Mouse (Mus musculus): ENCODE measurements around the gene E2f7.

Gene E2f7

DNA sequence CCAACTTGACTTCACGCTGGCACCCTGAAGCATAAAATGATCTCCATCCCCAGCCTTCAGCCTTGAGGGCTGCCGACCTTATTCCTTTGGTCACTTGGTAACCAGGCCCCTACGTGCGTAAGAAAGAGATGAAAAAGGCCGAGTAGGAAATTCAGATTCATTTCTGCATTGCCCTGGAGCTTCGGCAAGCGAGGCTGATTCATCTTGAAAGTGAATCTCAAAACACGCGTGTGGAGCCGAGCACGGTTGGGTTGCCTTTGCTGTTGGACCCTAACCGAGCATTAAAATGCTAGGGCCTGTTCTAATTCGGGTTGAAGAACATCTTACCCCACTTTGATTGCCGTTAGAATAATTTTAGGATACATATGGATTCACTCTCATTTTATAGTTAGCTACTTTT is 28.6 kb downstream of the E2f7 start:
- no peak for DNase-seq (ENCODE audit: low spot score)

DNA sequence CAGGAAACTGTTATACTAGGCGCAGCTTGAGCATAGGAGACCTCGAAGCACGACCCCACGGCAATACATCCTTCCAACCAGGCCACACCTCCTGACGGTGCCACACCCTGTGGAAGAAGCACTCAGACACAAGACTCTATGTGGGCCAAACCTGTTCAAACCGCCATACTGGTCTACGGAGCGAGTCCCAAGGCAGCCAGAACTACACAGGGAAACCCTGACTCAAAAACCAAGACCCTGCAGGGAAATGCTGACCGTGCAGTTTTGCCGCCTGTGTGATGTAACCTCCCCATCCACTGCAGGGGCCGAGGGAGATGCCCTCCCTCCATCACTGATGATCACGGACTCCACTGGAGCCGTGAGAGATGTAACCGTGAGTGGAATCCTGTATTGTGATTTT is 36.5 kb downstream of the E2f7 start:
- no peak for DNase-seq (ENCODE audit: low spot score)

DNA sequence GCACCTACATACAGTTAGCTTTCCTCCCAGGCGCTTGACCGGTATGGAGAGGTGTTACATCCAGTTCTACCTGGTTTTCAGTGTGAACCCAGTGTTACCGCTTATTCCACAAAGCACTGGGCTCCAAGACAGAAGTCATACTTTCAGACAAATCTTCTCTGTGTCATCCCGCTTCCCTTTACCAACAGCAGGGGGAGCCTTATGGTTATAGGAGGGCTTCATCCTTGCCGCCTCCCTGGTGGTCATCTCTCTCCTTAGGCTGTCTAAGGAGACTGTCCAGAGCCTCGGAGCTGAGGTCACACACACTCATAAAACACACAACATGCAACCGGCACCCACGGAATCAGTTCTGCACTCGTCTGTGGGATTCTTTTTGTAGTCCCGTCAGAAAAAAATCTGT is 37.4 kb downstream of the E2f7 start:
- DNase-seq (ENCODE audit: low spot score): peak; percentile 53

DNA sequence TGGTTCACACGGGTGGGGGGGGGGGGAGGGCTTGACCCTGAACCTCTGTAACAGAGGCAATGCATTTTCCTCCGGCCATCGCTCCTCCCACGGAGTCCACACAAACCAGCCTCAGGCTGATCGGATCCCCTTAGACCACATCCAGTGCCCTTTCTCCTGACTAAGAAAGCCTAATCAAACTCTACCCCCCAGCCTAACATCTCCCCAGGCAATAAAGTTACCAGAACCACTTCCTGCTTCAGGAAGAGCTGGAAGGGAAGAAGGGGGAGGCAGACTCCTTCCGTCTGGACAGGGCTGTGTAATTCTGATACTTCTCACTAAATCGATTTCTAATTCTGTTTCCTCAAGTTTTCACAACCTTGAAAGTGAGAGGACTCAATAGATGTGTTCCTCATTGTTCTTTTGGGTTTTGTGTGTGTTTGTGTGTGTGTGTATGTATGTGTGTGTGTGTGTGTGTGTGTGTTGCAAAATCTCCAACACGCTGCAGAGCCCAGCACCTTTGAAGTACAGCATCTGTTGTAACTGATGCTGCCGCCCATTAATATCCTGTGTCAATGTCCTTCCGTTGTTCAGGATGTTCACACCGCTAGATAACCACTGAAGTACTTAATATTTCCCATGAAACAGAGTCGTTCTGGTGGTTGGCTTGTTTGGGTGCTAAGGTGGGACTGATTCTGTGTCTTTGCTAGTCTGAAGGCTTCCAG is 43.0 kb downstream of the E2f7 start:
- no peak for DNase-seq (ENCODE audit: low spot score)

DNA sequence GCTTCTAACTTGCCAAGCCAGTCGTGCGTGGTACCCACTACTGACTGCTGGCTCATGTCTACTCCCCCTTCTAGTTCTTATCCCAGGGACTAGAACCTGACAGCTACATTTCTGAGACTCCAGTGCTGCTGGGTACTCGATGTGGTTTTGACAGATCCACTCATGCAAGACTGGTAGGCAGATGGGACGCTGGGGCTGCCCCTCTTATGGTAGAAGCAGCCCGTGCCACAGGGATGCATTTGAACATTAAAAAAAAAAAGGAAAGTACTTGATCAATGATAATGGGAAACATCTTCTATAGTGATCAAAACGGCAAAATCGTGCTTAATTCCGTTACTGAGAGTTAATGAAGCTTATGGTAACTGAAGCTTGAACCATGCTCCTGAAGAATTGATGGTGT is 44.4 kb downstream of the E2f7 start:
- no peak for DNase-seq (ENCODE audit: low spot score)

DNA sequence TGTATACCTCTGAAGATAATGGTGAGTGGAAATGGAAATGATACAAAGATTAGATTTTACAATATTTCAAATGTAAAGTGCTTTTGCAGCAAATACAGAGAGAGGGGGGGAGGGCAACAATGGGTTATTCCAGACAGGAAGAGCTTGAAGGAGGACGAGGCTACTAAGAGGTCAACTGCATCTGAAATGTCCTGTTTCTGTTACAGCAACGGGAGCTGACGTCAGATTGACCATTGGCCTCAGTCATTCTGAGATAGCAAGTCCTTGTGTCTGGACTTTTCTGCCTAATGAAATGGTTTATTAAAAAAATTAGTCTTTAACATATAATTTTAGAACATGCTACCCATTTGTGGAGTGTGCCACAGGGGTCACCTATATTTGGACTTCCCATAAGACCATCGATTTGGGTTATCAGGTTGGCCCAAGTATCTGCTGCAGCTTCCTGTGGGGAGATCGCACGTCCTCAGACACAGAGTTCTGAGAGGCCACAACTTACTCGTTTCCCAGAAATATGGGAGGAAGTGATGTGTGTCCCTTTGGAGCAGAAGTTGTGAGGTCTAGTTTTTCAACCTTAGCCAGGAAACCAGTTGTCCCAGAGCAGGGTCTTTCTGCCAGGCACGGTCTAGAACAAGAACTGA is 48.0 kb downstream of the E2f7 start:
- no peak for DNase-seq (ENCODE audit: low spot score)

DNA sequence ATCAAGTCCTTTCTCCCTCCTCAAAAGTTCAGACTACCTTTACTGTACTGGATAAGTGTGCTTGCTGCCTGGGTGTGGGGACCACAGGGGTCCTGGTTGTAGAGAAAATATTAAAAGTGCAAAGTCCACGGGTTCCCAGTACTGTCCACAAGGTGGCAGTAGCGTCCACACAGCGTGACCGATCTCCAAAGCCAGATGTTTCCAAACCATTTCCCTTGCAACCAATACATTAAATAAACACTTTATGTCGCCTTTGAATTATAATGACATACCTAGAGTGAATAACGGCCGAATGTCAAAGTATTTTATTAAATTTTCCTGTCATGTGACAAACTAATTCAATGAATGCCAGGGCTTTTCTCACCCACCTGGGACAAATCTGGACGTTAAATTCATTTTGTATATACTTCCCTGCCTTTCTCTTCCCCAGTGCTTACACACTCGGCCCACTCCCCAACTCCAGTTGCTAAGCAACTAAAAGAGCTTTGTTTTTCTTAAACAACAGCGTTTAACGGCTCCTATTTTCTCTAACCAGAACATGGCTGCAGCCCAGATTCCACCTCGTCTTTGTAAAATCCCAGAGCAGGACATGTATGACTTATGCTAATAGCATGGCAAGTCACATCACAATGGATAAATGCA is 49.4 kb downstream of the E2f7 start:
- peak; percentile 84 for DNase-seq (ENCODE audit: low spot score)

DNA sequence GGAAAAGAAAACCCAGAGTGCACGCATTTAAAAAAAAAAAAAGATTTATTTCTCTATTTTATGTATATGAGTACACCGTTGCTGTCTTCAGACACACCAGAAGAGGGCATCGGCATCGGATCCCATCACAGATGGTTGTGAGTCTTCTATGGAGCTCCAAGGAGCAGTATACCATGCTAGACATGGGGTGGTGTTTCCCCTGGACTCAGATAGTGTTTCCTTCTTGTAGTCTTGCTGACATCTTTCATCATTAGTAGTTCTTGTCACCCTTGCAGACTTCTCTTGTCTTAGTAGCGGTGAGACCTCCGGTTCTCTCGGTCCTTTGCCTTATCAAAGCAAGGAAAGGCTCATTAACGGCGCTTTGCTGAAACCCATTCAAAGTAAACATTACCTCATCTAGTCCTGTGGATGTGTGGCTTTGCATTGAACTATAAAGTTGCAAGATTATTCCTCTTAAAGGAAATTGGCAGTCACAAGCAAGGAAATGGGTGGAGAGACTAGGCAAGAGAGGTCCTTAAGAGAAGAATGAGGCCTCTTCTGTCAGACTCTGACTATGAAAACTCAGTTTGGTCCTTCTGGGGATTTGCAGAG is 50.1 kb downstream of the E2f7 start:
- DNase-seq (ENCODE audit: low spot score): no peak

DNA sequence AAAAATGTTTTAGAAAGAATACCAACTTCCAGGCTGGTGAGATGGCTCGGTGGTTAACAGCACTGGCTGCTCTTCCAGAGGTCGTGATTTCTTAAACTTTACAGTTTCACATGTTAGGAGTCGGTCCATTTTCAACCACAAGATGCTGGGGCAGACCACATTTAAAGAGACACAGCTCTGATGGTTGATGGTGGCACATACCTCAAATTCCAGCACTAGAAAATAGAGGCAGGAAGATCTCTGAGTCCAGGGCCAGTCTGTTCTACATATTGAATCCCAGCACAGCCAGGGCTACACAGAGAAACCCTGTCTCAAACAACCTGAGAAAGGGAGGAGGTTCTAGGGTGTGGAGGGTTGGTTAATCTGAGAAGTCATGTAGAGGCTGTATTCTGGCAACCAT is 56.1 kb downstream of the E2f7 start:
- no peak for DNase-seq (ENCODE audit: low spot score)

DNA sequence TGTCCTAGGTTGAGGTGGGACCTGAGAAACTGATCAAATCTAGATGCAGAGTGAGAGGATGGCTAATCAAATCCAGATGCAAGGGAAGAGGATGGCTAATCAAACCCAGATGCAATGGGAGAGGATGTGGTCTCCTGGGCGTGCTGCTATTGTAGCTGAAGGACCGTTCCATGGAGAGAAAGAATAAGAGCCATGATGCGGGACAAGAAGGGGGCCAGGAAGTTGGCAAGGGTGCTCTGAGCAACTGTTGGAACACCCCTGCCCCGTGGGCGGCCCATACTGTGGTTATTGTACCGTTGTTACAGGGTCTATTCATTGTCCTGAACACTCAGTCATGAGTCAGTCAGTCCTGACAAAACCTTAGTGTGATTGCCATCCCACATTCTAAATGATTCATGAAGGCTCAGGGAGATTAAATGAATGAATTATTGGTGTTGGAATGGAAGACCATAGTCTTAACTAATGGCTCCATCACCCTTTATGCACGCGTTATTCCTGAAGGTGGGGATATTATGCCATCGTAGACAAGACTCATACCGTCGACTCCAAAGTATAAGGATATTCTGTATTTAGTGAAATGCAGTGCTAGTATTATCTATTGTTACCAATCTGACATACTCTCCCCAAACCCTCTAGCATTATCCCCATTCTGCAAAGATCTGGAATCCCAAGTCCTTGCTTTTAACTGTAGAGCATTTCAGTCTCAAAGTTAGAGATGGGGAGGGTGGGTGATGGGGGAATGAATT is 59.2 kb downstream of the E2f7 start:
- peak; percentile 51 for DNase-seq (ENCODE audit: low spot score)

DNA sequence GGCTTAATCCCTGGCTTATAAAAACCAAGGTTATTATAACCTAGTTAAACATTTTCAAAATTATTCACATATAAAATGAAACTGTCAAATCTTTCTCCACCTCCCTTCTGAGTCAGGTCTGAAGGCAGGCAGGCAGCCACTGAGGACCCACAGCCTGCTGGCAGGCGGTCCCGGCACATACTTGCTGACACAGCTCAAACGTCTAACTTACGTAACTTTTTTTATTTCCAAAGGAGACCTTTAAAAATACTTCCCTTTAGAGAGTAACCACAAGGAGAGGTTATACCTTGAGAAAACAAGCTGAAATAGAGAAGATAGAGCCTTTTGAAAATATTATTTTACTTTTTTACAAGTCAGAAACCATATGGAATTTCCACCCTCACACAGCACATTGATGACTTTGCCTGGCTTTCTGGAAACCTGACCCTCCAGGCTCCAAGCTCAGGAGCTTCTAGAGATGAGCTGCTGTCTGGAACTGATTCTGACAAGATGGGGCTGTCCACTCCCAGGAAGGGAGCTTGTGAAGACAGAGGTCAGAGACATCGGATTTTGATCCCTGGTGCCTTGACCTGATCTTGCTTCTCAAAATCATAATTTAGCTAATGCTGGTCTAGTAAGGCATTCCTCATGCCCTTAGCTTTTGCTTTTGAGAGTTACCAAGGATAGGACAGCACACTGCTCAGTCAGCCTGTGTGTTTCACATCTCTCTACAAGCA is 59.9 kb downstream of the E2f7 start:
- DNase-seq (ENCODE audit: low spot score): peak; percentile 27

DNA sequence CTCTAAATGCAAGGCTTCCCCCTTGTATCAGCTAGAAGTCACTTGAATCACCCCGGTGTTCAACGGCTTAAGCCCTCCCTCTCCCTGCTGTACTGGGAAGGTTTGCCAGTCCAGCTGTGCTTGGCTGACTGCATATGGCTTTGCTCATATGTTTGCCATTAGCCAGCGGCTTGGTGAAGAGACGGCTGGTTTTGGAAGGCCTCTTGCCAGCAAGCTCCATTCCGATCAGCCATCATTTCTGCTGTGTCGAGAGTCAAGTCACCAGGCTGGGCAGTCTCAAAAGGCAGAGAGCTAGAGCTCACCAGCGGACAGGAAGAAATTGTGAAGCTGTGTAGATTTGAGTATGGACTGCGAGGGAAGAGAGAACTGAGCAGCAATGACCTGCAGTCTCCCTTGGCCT is 61.2 kb downstream of the E2f7 start:
- DNase-seq (ENCODE audit: low spot score): peak; percentile 56

DNA sequence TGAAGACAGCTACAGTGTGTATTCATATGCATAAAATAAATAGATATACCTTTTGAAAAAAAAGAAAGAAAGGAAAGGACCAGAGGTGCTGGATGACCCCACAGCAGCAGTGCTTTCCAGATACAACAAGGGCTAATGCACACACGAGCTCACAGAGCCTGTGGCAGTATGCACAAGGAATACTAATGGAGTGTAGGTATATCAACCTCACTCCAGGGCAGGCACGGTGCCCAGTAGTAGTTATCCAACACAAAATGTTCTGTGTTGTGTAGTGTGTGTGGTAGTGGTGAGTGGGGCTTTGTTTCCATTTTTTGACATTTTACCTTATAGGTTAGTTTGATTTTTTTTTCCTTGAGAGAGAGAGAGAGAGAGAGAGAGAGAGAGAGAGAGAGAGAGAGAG is 65.3 kb downstream of the E2f7 start:
- no peak for DNase-seq (ENCODE audit: low spot score)

DNA sequence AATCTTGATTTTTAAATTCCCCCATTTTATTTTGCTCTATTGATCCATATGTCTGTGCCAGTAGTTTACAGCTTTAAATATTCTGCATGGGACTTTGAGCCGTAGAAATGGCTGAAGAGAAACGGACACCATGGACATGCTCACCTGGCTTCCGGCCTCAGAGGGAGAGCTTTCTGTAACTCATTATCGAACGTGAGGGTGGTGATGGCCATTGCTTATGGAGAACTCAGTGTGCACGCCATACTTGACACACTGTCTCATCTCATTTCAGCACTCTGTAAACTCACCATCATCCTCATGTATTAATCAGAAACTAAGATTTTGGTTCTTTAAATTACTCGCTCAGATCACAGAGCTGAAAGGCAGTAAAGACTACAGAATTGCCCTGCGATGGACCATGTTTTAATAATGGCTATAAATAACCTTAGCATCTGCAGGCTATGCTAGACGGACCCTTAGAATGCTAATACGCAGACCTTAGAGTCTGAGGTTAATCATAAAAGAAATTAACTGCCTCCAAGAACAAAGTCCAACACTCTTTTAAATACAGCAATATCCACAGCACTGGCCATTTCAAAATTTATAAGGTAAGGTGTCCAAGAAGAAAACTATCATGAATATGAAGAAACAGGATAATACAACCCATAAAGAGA is 66.1 kb downstream of the E2f7 start:
- DNase-seq (ENCODE audit: low spot score): no peak

DNA sequence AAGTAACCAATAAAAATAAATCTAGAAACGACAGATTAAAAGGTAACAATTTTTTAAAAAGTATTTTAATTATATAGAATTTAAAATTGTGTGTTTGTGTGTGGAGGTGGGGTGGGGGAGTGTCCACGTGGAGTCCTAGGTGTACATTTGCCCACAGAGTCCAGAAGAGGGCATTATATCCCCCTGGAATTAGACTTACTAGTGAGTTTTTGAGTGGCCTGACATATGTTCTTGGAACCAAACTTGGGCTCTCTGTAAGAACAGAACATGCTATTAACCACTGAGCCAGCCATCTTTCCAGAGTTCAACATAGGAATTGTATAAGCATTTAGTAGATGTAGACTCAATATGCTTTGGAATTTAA is 66.6 kb downstream of the E2f7 start:
- DNase-seq (ENCODE audit: low spot score): no peak

DNA sequence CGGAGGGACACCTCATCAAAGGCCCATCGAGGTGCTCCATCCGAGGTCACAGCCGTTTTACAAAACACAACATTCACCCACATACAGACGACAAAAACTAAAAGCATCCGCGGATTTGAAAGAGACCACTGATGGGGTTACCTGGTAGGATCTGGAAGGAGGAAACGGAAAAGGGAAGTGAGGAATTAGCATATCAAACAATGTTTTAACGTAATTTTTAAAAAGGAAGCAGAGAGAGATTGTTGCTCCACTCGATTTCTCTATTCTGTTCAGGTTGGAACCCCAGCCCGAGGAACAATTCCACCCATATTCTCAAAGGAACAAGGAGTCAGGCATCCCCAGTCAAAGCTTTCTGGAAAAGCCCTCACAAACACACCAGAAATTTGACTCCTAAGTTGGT is 75.9 kb downstream of the E2f7 start:
- DNase-seq (ENCODE audit: low spot score): no peak

DNA sequence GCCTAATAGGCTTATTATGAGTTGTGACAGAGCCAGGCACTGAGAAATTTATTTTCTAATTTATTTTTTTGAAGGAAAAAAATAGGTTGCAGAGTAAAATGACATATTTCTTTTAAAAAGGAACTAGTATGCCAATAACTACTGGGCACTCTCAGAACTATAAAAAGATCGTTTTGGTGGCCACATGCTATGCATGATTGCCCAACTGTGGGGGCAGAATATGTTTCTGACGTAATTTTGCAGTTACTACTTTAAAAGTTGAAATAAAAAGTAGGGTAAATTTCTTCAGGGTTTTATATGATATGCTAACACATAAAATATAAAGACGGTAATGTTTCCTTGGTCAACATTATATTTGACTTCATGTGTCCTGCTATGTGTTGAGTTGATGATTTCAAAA is 76.5 kb downstream of the E2f7 start:
- DNase-seq (ENCODE audit: low spot score): no peak

DNA sequence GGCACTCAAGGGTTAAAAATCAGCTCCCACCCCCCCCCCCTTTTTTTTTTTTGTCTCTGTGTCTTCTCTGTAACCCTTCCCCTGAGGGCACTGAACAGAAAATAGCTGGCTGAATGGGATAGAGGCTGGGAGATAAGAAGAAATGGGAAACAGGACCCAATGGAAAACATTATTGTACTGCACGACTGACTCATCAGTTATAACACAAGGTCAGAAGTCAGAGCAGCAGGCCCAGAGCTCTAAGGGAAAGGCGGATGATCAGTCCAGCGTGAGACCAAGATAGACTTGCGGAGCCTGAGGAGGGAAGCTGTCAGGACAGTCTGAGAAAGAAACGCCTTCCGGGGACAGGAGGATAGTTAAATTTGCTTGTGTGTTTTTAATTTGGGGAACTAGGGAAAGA is 87.1 kb downstream of the E2f7 start:
- DNase-seq (ENCODE audit: low spot score): peak; percentile 71

DNA sequence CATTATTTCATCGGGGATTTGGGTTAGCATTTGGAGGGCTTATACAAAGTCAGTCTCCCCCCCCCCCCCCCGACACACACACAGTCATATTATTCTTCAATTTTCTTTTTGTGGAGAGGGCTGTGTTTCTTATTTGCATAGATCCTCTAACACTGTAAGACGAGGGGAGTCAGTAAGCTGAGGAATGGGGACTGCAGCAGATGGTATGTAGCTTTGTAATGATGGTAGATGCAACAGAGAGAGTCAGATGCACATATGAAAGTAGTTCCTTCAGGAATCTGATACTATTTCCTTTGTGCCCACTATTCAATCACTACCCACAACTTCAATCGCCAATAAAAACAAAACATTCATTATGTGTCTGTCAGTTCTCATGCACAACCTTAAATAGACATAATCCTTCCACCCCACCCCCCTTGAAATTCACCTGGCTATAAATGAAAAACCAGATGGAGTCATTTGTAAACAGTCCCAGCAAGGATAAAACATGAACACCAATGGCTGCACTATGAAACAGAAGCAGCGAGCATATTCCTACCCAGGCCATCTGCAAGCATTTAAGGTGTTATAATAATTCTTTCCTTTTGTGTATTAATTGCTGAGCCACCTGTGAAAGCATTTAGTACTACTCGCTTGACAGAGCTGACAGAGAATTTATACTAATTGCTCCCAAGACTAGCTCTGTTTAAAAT is 90.0 kb downstream of the E2f7 start:
- no peak for DNase-seq (ENCODE audit: low spot score)
